Mouse (Mus musculus) intestine, embryonic 14.5 days (tissue): ENCODE measurements around the gene Wdfy4. TPM values are rescaled to one million over a fixed set of nuclear protein-coding genes. Genes with fewer than 3 reads are reported as not detected.

Experiments used
- ATAC-seq: fragments of 200-750 bp; cut with Nextera tagmentation; replicated peaks from 2 replicates; pipeline ENCODE4 v1.8.0; 2017; ENCODE audit warnings: low read depth, moderate number of reproducible peaks, moderate TSS enrichment, moderate library complexity; ENCODE audit not compliant: low FRiP score, low TSS enrichment
- DNase-seq: peaks from one replicate; pipeline ENCODE4 v3.0.0-alpha.2; 2018; ENCODE audit warnings: low spot score
- H3K27ac ChIP-seq: fragments of 300-500 bp; sonication (generic); 2 replicates; pipeline ENCODE4 v1.5.1; 2014; ENCODE audit warnings: low read depth, mild to moderate bottlenecking, control low read depth
- H3K27me3 ChIP-seq: fragments of 300-500 bp; sonication (generic); replicated peaks from 2 replicates; pipeline ENCODE4 v1.6.1; 2014; ENCODE audit warnings: low read length, control low read depth; ENCODE audit not compliant: control insufficient read depth, insufficient read depth
- H3K36me3 ChIP-seq: fragments of 300-500 bp; sonication (generic); 2 replicates; pipeline ENCODE4 v1.6.1; 2014; ENCODE audit warnings: low read length, control low read depth; ENCODE audit not compliant: control insufficient read depth, insufficient read depth
- H3K4me1 ChIP-seq: fragments of 300-500 bp; sonication (generic); replicated peaks from 2 replicates; pipeline ENCODE4 v1.6.1; 2014; ENCODE audit warnings: low read length, control low read depth, mixed read lengths; ENCODE audit not compliant: control insufficient read depth, insufficient read depth
- H3K4me2 ChIP-seq: fragments of 300-500 bp; sonication (generic); 2 replicates; pipeline ENCODE4 v1.6.1; 2014; ENCODE audit warnings: low read length
- H3K4me3 ChIP-seq: fragments of 300-500 bp; sonication (generic); 2 replicates; pipeline ENCODE4 v1.5.1; 2014; ENCODE audit warnings: low read depth, low read length, control low read depth, mixed read lengths
- H3K9ac ChIP-seq: fragments of 300-500 bp; sonication (generic); 2 replicates; pipeline ENCODE4 v1.6.1; 2014; ENCODE audit warnings: mild to moderate bottlenecking, low read length
- H3K9me3 ChIP-seq: fragments of 300-500 bp; sonication (generic); 2 replicates; pipeline ENCODE4 v1.6.1; 2016; ENCODE audit warnings: low read length, control low read depth; ENCODE audit not compliant: control insufficient read depth
- WGBS: fragments of 180-500 bp; shearing (Covaris S2); extraction: QIAGEN DNeasy Blood & Tissue Kit; methylation state at CpG from one replicate; pipeline ENCODE4 v1.1.7; 2014; 5-methylcytosine and 5-hydroxymethylcytosine counted together
- polyA plus RNA-seq: library from polyadenylated mRNA; unstranded; fragments of >200 nt; fragmentation: Nextera tagmentation; extraction: Ambion mirVana; gene quantifications from 2 replicates; pipeline ENCODE4 v1.2.1, GENCODE M21; 2014

Wdfy4 gene
- polyA plus RNA-seq, 1 experiment from 2014 or later, result 0.81 TPM

DNA sequence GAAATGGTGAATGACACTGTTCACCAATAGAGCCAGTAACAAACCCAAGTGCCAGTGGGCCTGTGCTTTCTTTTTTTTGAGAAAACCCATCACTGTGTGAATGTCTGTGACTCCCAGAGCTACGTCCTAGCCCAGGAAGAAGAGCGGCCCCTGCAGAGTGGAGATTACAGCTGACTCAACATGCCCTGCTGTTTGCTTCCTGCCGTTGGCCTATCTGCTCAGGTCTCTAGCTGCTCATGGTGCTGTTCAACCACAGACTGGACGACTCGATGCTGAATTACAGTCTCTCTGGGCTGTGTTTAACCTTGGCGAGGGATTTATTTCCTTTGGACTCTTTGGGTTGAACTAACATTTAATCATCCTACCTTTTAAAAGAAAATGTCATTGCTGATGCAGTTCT, 17.6 kb upstream of the Wdfy4 start:
- H3K36me3 ChIP-seq, result no peaks in the 10 kb centered on the region
- 78% methylated on average over 6 of the region's 6 CpGs for WGBS
- no peak overlapping the region for H3K9ac ChIP-seq
- H3K4me1 ChIP-seq, result no peaks in the 10 kb centered on the region
- H3K27me3 ChIP-seq, result no peaks in the 10 kb centered on the region
- ATAC-seq, result no peak
- no peaks in the 10 kb centered on the region for H3K9me3 ChIP-seq
- H3K27ac ChIP-seq, result no peak overlapping the region
- DNase-seq, result no peak
- H3K4me2 ChIP-seq, result no peak overlapping the region
- no peak overlapping the region for H3K4me3 ChIP-seq

DNA sequence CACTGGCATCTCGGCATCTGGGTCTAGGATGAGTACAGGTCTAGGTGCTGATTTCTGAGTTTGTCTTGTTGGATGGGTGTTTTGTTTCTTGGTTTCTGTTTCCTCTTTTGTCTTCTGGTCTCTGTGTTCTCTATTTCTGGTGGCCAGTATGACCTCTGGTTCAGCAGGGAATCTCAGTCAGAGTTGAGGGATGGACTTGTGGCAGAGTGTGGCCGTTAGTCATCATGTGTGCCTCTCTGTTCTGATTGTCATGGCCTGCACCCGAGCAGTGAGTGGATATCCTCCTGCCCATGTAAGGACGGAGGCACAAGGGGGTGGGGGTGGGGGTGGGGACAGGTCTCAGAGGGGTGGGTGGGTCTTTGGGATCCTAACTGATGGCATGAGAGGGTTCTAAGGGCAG, 16.9 kb upstream of the Wdfy4 start:
- Histone ChIP-seq H3K27me3 (no peaks in the 10 kb centered on the region), H3K9ac (no peak overlapping the region), H3K27ac (no peak overlapping the region), H3K4me1 (no peaks in the 10 kb centered on the region), H3K4me3 (no peak overlapping the region), H3K4me2 (no peak overlapping the region), H3K36me3 (no peaks in the 10 kb centered on the region), H3K9me3 (no peaks in the 10 kb centered on the region)
- 76% methylated on average over 4 of the region's 4 CpGs for WGBS
- no peak for DNase-seq
- no peak for ATAC-seq

DNA sequence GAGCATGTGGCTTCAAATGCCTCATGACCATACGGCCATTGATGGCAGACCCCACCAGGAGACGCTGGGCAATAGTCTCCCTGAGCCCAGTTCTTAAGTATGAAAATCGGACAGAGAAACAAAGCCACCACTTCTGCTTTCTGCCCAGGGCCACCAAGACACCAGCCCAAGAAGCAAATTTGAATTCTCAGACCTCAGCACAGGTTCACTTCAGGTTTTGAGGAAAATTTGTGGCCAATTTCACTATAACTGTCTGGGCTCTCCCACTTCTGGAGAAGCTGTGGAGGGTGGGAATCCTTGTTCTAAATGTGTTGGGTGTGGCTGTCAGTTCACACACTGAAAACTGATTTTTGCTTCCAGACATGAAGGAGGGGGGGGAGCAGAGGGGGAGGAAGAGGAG, 8.9 kb upstream of the Wdfy4 start:
- WGBS, result 82% methylated on average over 3 of the region's 3 CpGs
- H3K4me2 ChIP-seq, result no peak overlapping the region
- no peak overlapping the region for H3K27ac ChIP-seq
- no peak overlapping the region for H3K9ac ChIP-seq
- DNase-seq (no peak), ATAC-seq (no peak)
- H3K9me3 ChIP-seq, result no peaks in the 10 kb centered on the region
- H3K4me3 ChIP-seq, result no peak overlapping the region
- no peaks in the 10 kb centered on the region for H3K4me1 ChIP-seq
- H3K36me3 ChIP-seq, result no peaks in the 10 kb centered on the region
- no peaks in the 10 kb centered on the region for H3K27me3 ChIP-seq

DNA sequence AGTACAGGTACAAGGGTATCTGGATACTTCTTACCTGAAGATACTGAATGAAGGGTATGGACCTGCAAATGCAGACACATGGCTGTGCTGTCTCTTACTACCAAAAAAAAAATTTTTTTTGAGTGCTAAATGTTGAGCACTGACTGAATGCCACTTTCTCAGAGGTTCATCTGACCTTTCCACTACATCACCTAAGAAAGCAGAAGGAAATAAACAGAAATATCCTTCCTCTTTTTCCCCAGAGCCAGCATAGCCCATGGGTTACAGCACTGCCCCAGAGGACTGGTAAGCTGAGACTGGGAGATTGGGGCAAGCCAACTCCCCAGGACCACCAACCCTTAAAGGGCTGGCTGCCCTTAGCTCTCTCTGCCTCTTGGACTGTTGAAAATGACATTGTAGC, 8.5 kb upstream of the Wdfy4 start:
- Histone ChIP-seq H3K9ac (no peak overlapping the region), H3K27ac (no peak overlapping the region), H3K27me3 (no peaks in the 10 kb centered on the region), H3K4me1 (no peaks in the 10 kb centered on the region), H3K9me3 (no peaks in the 10 kb centered on the region), H3K4me3 (no peak overlapping the region), H3K4me2 (no peak overlapping the region), H3K36me3 (no peaks in the 10 kb centered on the region)
- ATAC-seq (no peak), DNase-seq (no peak)

DNA sequence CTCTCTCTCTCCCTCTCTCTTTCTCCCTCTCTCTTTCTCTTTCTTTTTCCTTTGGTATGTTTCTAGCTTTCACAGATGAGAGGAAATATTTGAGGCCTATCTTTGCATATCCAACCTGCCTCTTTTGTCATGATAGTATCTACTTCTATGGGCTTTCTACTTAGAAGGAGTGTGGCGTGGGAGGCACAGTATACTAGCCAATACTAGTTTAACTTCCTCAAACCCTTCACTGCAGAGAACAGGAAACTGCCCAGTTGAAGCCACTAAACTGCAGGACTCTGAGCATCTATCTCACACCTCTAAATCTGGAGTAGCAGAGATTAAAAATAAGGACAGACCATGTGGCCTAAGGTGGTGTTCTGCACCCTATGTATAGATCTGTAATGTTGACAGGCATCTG, 5.3 kb upstream of the Wdfy4 start:
- H3K4me2 ChIP-seq, result no peak overlapping the region
- no peaks in the 10 kb centered on the region for H3K27me3 ChIP-seq
- no peaks in the 10 kb centered on the region for H3K4me1 ChIP-seq
- H3K4me3 ChIP-seq, result no peak overlapping the region
- WGBS, result 77% methylated on average over 1 of the region's 1 CpGs
- H3K9me3 ChIP-seq, result no peaks in the 10 kb centered on the region
- H3K27ac ChIP-seq, result no peak overlapping the region
- DNase-seq, result no peak
- no peaks in the 10 kb centered on the region for H3K36me3 ChIP-seq
- ATAC-seq, result no peak
- no peak overlapping the region for H3K9ac ChIP-seq

DNA sequence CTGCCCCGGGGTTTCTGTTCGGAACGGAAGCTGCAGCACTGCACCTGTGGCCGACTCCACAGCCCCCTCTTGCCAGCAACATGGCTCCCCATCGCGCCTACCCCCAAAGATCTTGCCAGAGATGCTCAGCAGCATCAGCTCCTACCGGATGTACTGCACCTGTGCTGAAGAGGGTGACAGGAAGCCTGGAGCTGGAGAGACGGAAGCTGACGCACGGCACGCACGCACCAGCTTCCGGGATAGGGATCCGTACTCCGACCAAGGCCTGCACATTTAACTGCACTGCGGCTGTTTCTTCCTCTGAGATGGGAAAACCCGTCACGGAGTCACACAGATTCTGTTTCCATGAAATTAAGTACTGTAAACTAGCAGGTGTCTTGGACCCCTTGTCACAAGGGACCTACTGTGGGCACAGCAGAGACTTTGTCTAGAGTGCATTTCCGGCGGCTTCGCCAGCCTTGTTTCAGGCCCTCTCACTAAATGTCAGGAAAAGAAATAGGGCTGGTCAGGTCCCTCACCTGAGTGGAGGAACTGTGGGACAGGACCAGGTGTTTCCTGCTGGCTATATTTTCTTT, 4.6 kb upstream of the Wdfy4 start:
- Histone ChIP-seq H3K36me3 (no peaks in the 10 kb centered on the region), H3K4me3 (no peak overlapping the region), H3K4me2 (no peak overlapping the region), H3K27ac (no peak overlapping the region), H3K4me1 (no peaks in the 10 kb centered on the region), H3K27me3 (no peaks in the 10 kb centered on the region), H3K9me3 (no peaks in the 10 kb centered on the region), H3K9ac (no peak overlapping the region)
- ATAC-seq, result no peak
- DNase-seq, result no peak
- WGBS, result 91% methylated on average over 21 of the region's 21 CpGs

DNA sequence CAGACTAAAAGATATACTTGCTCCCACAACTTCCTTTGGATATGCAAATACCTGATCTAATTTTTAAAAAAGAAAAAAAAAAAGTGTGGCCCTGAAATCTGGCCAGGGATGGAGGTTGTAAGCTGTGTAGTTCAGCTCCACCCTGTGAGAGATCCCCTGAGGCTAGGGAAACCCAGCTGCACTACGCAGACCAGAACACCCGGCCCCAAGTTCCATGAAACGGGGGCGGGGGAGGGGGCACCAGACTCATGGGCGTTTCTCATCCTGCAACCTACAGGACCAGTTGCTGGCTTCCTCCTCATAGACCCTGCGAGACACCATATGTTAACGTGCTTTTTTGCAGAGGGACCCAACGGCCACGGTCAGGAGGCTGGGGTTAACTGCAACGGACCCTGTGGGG, 3.9 kb upstream of the Wdfy4 start:
- no peaks in the 10 kb centered on the region for H3K4me1 ChIP-seq
- H3K9me3 ChIP-seq, result no peaks in the 10 kb centered on the region
- H3K9ac ChIP-seq, result no peak overlapping the region
- H3K4me2 ChIP-seq, result no peak overlapping the region
- no peaks in the 10 kb centered on the region for H3K36me3 ChIP-seq
- no peak overlapping the region for H3K4me3 ChIP-seq
- H3K27me3 ChIP-seq, result no peaks in the 10 kb centered on the region
- DNase-seq (no peak), ATAC-seq (no peak)
- no peak overlapping the region for H3K27ac ChIP-seq
- WGBS, result 74% methylated on average over 10 of the region's 10 CpGs

DNA sequence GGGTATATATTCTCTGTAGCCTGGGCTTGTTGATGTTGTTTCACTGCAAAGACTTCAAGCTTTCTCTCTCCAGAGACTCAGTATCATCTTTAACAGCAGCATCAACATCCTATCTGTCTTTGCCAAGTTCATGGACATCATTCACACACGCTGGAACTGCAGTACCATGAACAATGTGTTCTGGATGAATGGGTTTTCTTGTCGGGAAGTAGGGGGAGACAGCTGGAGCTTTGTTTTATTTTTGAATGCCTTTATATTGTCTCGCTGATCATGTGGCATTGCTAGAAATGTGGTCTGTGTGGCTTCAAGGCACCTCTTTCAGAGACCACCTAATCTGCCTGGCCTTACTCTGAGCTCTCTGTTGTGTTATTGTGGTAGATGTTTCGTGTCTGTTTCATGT, 1.9 kb upstream of the Wdfy4 start:
- H3K36me3 ChIP-seq, result no peaks in the 10 kb centered on the region
- no peak for ATAC-seq
- no peak for DNase-seq

DNA sequence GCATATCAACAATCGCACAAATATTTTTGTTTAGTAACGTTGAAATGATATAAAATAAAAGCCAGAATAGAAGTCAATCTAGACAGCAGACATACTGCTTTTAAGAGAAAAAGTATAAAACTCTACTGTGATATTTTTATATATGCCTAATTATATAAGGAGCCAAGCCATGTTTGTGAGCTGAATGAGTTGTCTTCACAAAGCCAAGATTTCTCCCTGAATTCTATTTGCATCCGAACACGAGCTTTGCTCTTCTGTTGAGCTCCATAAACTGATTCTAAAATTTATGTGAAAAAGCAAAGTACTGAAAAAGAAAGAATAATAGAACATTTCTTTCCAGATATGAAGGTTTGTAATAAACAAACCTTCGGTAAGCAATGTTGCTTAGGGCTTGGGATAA, 5.2 kb downstream of the Wdfy4 start:
- Histone ChIP-seq H3K4me2 (no peak overlapping the region), H3K4me3 (no peak overlapping the region), H3K4me1 (no peaks in the 10 kb centered on the region), H3K36me3 (no peaks in the 10 kb centered on the region), H3K27ac (no peak overlapping the region), H3K9ac (no peak overlapping the region), H3K27me3 (no peaks in the 10 kb centered on the region), H3K9me3 (0 out of 2 replicates have a peak, but pooled peaks cover 2% of the 10 kb centered on the region)
- ATAC-seq, result no peak
- no peak for DNase-seq
- 84% methylated on average over 5 of the region's 5 CpGs for WGBS

More for the DNA sequence above, 1.9 kb upstream of the Wdfy4 start:
- H3K27me3 ChIP-seq, result no peaks in the 10 kb centered on the region
- 32% methylated on average over 4 of the region's 4 CpGs for WGBS
- no peak overlapping the region for H3K27ac ChIP-seq
- no peak overlapping the region for H3K9ac ChIP-seq
- 0 out of 2 replicates have a peak, but pooled peaks cover 2% of the 10 kb centered on the region for H3K9me3 ChIP-seq
- H3K4me3 ChIP-seq, result no peak overlapping the region
- no peak overlapping the region for H3K4me2 ChIP-seq
- H3K4me1 ChIP-seq, result no peaks in the 10 kb centered on the region
